Mouse (Mus musculus): ENCODE results near the gene Cdan1. TPM values are rescaled to one million over a fixed set of nuclear protein-coding genes. Genes with fewer than 3 reads are reported as not detected.

Gene Cdan1
- polyA plus RNA-seq (2016; fragmentation: Nextera tagmentation; extraction: Ambion mirVana), result 7.7 and 10.3 TPM in 2 replicates

GRCm38 (mm10) chr2:120849449-120850423 lies at the start of gene Cdan1:
Cdan1 (minus strand) TSS chr2:120850128.
- Histone ChIP-seq H3K9me3 (no peaks in the 10 kb centered on the region), H3K36me3 (no peaks in the 10 kb centered on the region), H3K27ac (0 out of 2 replicates have a peak within 1 kb of the TSS, but pooled peaks have one; percentile 50), H3K27me3 (no peaks in the 10 kb centered on the region), H3K4me2 (peak within 1 kb of the TSS; percentile 84), H3K4me3 (replicated peaks) (peak within 1 kb of the TSS; percentile 89), H3K9ac (replicated peaks) (peak within 1 kb of the TSS; percentile 86), H3K4me1 (replicated peaks) (peaks cover 6% of the 10 kb centered on the region)
- peak; percentile 70 for ATAC-seq (ENCODE audit: insufficient number of reproducible peaks, insufficient read depth, low FRiP score, low TSS enrichment, low read depth)
- under 1% methylated on average over 50 of the region's 71 CpGs for WGBS

DNA sequence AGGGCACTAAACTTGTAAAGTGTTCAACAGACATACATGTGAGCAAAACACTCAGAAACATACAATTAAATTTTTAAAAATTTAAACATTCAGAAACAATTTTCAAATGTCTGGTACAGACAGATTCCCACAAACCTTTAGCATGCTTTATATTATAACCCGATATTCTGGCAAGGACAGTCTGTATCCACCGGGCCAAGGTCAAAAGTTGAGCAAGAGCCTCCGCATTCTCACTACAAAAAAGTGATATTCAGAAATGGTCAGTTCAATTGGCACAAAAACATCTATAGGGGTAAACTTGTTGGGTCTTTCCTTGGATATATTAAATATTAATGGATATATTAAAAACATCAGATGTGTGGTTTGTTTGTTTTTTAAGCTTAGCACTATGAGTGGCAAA lies 46.4 kb upstream of the Cdan1 start:
- Histone ChIP-seq H3K36me3 (peaks cover 82% of the 10 kb centered on the region), H3K27me3 (no peaks in the 10 kb centered on the region), H3K4me2 (no peak overlapping the region), H3K9me3 (no peaks in the 10 kb centered on the region), H3K4me1 (replicated peaks) (no peaks in the 10 kb centered on the region), H3K9ac (replicated peaks) (no peak overlapping the region), H3K4me3 (replicated peaks) (no peak overlapping the region), H3K27ac (no peak overlapping the region)
- no peak for ATAC-seq (ENCODE audit: insufficient number of reproducible peaks, insufficient read depth, low FRiP score, low TSS enrichment, low read depth)
- 94% methylated on average over 3 of the region's 3 CpGs for WGBS

GRCm38 (mm10) chr2:120887601-120888000 lies 37.7 kb upstream of the Cdan1 start:
- no peaks in the 10 kb centered on the region for H3K27me3 ChIP-seq
- 92% methylated on average over 5 of the region's 5 CpGs for WGBS
- H3K9me3 ChIP-seq, result no peaks in the 10 kb centered on the region
- peaks cover 79% of the 10 kb centered on the region for H3K36me3 ChIP-seq
- no peak overlapping the region for H3K9ac ChIP-seq (replicated peaks)
- ATAC-seq (ENCODE audit: insufficient number of reproducible peaks, insufficient read depth, low FRiP score, low TSS enrichment, low read depth), result no peak
- no peaks in the 10 kb centered on the region for H3K4me1 ChIP-seq (replicated peaks)
- no peak overlapping the region for H3K4me2 ChIP-seq
- no peak overlapping the region for H3K4me3 ChIP-seq (replicated peaks)
- no peak overlapping the region for H3K27ac ChIP-seq

DNA sequence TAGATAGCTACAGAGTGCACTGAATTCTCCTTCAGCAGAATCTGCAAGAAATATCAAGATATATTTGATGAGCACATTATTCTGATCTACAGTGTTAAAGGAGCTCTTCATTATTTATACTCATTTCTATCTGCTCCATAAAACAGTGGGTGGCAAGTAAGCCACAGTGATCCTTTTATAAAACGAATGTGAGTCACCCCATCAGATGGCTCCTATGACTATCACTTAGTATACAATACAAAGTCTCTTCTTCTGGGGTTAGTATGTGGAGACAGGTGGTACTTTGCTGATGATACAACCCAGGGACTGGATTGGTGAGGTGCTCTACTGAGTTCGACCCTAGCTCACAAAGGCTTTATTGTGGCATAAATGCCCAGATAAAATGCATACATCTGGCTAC lies 23.3 kb upstream of the Cdan1 start:
- Histone ChIP-seq H3K36me3 (peaks cover 84% of the 10 kb centered on the region), H3K4me3 (replicated peaks) (no peak overlapping the region), H3K9ac (replicated peaks) (no peak overlapping the region), H3K27ac (no peak overlapping the region), H3K27me3 (no peaks in the 10 kb centered on the region), H3K4me1 (replicated peaks) (no peaks in the 10 kb centered on the region), H3K4me2 (no peak overlapping the region), H3K9me3 (no peaks in the 10 kb centered on the region)
- 83% methylated on average over 2 of the region's 2 CpGs for WGBS
- no peak for ATAC-seq (ENCODE audit: insufficient number of reproducible peaks, insufficient read depth, low FRiP score, low TSS enrichment, low read depth)

GRCm38 (mm10) chr2:120871447-120872336 lies 21.8 kb upstream of the Cdan1 start:
- Histone ChIP-seq H3K36me3 (peaks cover 81% of the 10 kb centered on the region), H3K27me3 (no peaks in the 10 kb centered on the region), H3K4me3 (replicated peaks) (no peak overlapping the region), H3K4me1 (replicated peaks) (no peaks in the 10 kb centered on the region), H3K9me3 (no peaks in the 10 kb centered on the region), H3K4me2 (no peak overlapping the region), H3K27ac (no peak overlapping the region), H3K9ac (replicated peaks) (no peak overlapping the region)
- WGBS, result 86% methylated on average over 9 of the region's 9 CpGs
- no peak for ATAC-seq (ENCODE audit: insufficient number of reproducible peaks, insufficient read depth, low FRiP score, low TSS enrichment, low read depth)

- ATAC-seq (ENCODE audit: insufficient number of reproducible peaks, insufficient read depth, low FRiP score, low TSS enrichment, low read depth), result no peak
- H3K9me3 ChIP-seq, result no peaks in the 10 kb centered on the region
- H3K27me3 ChIP-seq, result no peaks in the 10 kb centered on the region
- WGBS, result 92% methylated on average over 5 of the region's 5 CpGs
- H3K9ac ChIP-seq (replicated peaks), result no peak overlapping the region
- H3K36me3 ChIP-seq, result peaks cover 90% of the 10 kb centered on the region
- no peak overlapping the region for H3K4me3 ChIP-seq (replicated peaks)
- H3K4me2 ChIP-seq, result no peak overlapping the region
- H3K27ac ChIP-seq, result no peak overlapping the region
- no peaks in the 10 kb centered on the region for H3K4me1 ChIP-seq (replicated peaks)
Observed at GRCm38 (mm10) chr2:120867336-120867735, 17.4 kb upstream of the Cdan1 start.

DNA sequence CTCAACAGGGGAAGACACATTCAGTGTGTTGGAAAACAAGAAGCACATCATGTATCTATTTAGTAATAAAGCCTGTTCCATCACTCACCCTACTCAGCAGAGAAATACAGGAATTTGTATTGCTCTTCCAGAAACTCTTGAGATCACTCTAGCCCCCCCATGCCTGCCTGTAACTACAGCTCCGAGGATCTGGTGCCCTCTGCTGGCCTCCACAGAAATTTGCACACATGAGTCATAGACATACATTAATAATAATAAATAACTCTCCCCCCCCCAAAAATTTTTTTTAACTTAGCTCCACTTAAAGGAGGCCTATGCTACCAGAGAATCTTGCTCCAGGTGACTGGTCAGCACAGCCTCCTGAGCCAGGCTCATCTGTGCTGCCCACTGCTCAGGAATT lies 16.6 kb upstream of the Cdan1 start:
- Histone ChIP-seq H3K4me2 (no peak overlapping the region), H3K4me3 (replicated peaks) (no peak overlapping the region), H3K9ac (replicated peaks) (no peak overlapping the region), H3K27ac (no peak overlapping the region), H3K4me1 (replicated peaks) (no peaks in the 10 kb centered on the region), H3K27me3 (no peaks in the 10 kb centered on the region), H3K36me3 (peaks cover 88% of the 10 kb centered on the region), H3K9me3 (no peaks in the 10 kb centered on the region)
- WGBS, result 19% methylated on average over 1 of the region's 1 CpGs
- ATAC-seq (ENCODE audit: insufficient number of reproducible peaks, insufficient read depth, low FRiP score, low TSS enrichment, low read depth), result no peak

- H3K9me3 ChIP-seq, result no peaks in the 10 kb centered on the region
- no peaks in the 10 kb centered on the region for H3K27me3 ChIP-seq
- peaks cover 79% of the 10 kb centered on the region for H3K36me3 ChIP-seq
- WGBS, result 91% methylated on average over 1 of the region's 1 CpGs
- no peak overlapping the region for H3K4me3 ChIP-seq (replicated peaks)
- H3K27ac ChIP-seq, result no peak overlapping the region
- no peak for ATAC-seq (ENCODE audit: insufficient number of reproducible peaks, insufficient read depth, low FRiP score, low TSS enrichment, low read depth)
- H3K4me1 ChIP-seq (replicated peaks), result no peaks in the 10 kb centered on the region
- no peak overlapping the region for H3K9ac ChIP-seq (replicated peaks)
- no peak overlapping the region for H3K4me2 ChIP-seq
Observed at GRCm38 (mm10) chr2:120863389-120863788, 13.5 kb upstream of the Cdan1 start.

DNA sequence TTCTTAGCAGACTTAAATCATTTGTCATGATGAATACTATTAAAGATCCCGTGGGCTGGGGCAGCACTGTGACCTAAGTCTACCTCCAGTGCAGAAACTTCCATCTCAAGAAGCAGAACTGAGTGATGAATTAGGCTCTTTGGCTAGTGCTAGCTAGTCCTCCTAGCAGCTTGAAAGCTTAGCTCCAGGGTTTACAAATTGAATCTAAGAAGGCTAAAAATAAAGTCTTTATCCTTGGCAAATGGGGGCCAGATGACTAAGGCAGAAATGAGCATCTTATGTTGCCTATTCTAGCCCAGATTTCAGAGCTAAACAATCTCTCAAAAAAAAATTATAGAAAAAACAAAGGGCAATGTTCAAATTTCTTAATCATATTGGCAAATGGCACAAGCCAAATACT lies 10.8 kb upstream of the Cdan1 start:
- H3K27ac ChIP-seq, result no peak overlapping the region
- 77% methylated on average over 1 of the region's 1 CpGs for WGBS
- no peaks in the 10 kb centered on the region for H3K27me3 ChIP-seq
- no peaks in the 10 kb centered on the region for H3K9me3 ChIP-seq
- peaks cover 58% of the 10 kb centered on the region for H3K36me3 ChIP-seq
- no peak overlapping the region for H3K9ac ChIP-seq (replicated peaks)
- no peaks in the 10 kb centered on the region for H3K4me1 ChIP-seq (replicated peaks)
- no peak overlapping the region for H3K4me2 ChIP-seq
- no peak for ATAC-seq (ENCODE audit: insufficient number of reproducible peaks, insufficient read depth, low FRiP score, low TSS enrichment, low read depth)
- H3K4me3 ChIP-seq (replicated peaks), result no peak overlapping the region

DNA sequence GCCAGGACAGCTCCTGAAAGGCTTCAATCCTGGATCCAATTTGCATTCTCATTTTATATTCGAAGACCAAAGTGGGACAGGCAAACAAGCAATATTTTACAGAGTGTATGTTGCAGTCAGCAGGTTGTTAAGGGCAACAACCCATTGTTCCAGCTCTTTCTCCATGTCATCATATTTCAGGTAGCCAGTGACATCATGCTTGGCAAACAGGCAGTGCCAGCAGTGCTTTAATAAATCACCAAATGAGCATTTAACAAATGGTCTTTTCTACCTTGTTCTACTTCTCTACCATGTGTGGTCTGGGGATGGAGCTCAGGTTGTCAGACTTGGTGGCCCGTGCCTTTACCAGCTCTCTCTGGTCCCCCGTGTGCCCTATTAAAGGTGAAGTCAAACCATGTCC lies 8.2 kb upstream of the Cdan1 start:
- H3K36me3 ChIP-seq, result peaks cover 34% of the 10 kb centered on the region
- H3K4me3 ChIP-seq (replicated peaks), result no peak overlapping the region
- no peak overlapping the region for H3K9ac ChIP-seq (replicated peaks)
- H3K27me3 ChIP-seq, result no peaks in the 10 kb centered on the region
- H3K27ac ChIP-seq, result no peak overlapping the region
- WGBS, result 80% methylated on average over 3 of the region's 3 CpGs
- no peak for ATAC-seq (ENCODE audit: insufficient number of reproducible peaks, insufficient read depth, low FRiP score, low TSS enrichment, low read depth)
- no peak overlapping the region for H3K4me2 ChIP-seq
- H3K4me1 ChIP-seq (replicated peaks), result no peaks in the 10 kb centered on the region
- H3K9me3 ChIP-seq, result no peaks in the 10 kb centered on the region

GRCm38 (mm10) chr2:120853151-120853550 lies 3.2 kb upstream of the Cdan1 start:
- Histone ChIP-seq H3K9ac (replicated peaks) (no peak overlapping the region), H3K36me3 (no peaks in the 10 kb centered on the region), H3K4me1 (replicated peaks) (peaks cover 6% of the 10 kb centered on the region), H3K4me2 (no peak overlapping the region), H3K27ac (no peak overlapping the region), H3K27me3 (no peaks in the 10 kb centered on the region), H3K9me3 (no peaks in the 10 kb centered on the region), H3K4me3 (replicated peaks) (no peak overlapping the region)
- no peak for ATAC-seq (ENCODE audit: insufficient number of reproducible peaks, insufficient read depth, low FRiP score, low TSS enrichment, low read depth)
- 82% methylated on average over 3 of the region's 3 CpGs for WGBS

All from limb, embryonic 12.5 days (tissue).